Mouse (Mus musculus) MEL (cell line): Measurements from ENCODE around the gene Nxph4.

ENCODE experiments used
- CTCF ChIP-seq, 3 experiments: IDR thresholded peaks in 2 of 3; conservative IDR thresholded peaks in 1 of 3; 2 replicates each; pipeline ENCODE4 v1.5.1; 2011 to 2012; ENCODE audit warnings: low read length in 3 of 3, low read depth in 2 of 3, mild to moderate bottlenecking in 2 of 3, improper control_type of control experiment in 1 of 3, inconsistent platforms in 1 of 3, mixed read lengths in 1 of 3, moderate library complexity in 1 of 3; ENCODE audit not compliant: control insufficient read depth in 1 of 3, insufficient read depth in 1 of 3, poor library complexity in 1 of 3, severe bottlenecking in 1 of 3
- KAT2A ChIP-seq: conservative IDR thresholded peaks from 2 replicates; pipeline ENCODE4 v1.6.1; 2012; ENCODE audit warnings: low read depth, low read length, improper control_type of control experiment, inconsistent platforms
- POLR2A ChIP-seq, 2 experiments: IDR thresholded peaks; 2 replicates each; pipeline ENCODE4 v1.6.1; 2011 to 2012; ENCODE audit warnings: low read length in 2 of 2, mild to moderate bottlenecking in 2 of 2, control low read depth in 1 of 2, improper control_type of control experiment in 1 of 2, low read depth in 1 of 2, moderate library complexity in 1 of 2; ENCODE audit not compliant: control insufficient read depth in 1 of 2, insufficient read depth in 1 of 2, poor library complexity in 1 of 2
- POLR2AphosphoS5 ChIP-seq: IDR thresholded peaks from 2 replicates; pipeline ENCODE4 v1.6.1; 2012; ENCODE audit warnings: low read depth, borderline replicate concordance, mild to moderate bottlenecking, inconsistent platforms, low read length, moderate library complexity, mixed read lengths
- SMC3 ChIP-seq: IDR thresholded peaks from 2 replicates; pipeline ENCODE4 v1.6.1; 2011; ENCODE audit warnings: low read depth, low read length, improper control_type of control experiment
- USF1 ChIP-seq: IDR thresholded peaks from 2 replicates; pipeline ENCODE4 v1.6.1; 2014; ENCODE audit warnings: low read depth, mild to moderate bottlenecking, inconsistent platforms, low read length, improper control_type of control experiment, moderate library complexity
- ZC3H11A ChIP-seq: IDR thresholded peaks from 2 replicates; pipeline ENCODE4 v1.6.1; 2012; ENCODE audit warnings: low read depth, mild to moderate bottlenecking, inconsistent platforms, low read length, improper control_type of control experiment
- ZKSCAN1 ChIP-seq: IDR thresholded peaks from 2 replicates; pipeline ENCODE4 v1.6.1; 2012; ENCODE audit warnings: low read depth, mild to moderate bottlenecking, inconsistent platforms, low read length, improper control_type of control experiment, moderate library complexity

DNA sequence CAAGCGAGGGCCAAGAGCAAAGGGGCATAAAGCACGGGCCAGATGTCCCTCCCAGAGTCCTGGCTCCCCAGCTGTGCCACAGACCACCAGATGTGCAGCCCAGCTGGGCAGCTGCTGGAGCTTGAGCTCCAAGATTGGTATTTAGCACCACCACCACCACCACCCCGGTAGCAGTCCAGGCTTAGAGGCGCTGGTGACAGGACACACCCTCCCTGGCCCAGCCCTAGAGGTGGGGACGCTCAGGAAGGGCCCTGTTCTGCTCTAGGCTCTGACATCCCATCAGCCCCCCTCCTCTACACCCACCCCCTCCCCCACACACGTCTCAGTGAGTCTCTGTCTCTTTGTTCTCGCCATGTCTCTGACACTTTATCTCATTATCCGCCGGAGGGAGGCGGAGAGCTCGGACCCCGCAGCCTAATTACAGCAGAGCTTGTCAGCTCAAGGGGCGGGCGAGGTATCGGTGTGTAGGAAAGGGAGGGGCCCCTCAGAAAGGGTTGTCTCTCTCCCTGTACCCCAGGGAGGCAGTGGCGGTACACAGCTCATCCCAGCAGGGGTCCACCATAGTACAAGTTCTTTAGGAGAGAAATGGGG is 20.8 kb downstream of the Nxph4 start:
- TF ChIP-seq POLR2A (IDR thresholded peaks at IDR 0.05; ENCODE audit: control insufficient read depth in 1 of 2, insufficient read depth in 1 of 2, low read depth in 1 of 2, low read length in 2 of 2, poor library complexity in 1 of 2) (peak in 1 of 2 experiments; percentile 23; a peak in 1 of 4 replicates), CTCF (IDR thresholded peaks at IDR 0.05 in 2 of 3, conservative IDR thresholded peaks at IDR 0.05 in 1 of 3; ENCODE audit: control insufficient read depth in 1 of 3, insufficient read depth in 1 of 3, low read depth in 2 of 3, low read length in 3 of 3, poor library complexity in 1 of 3, severe bottlenecking in 1 of 3) (peak in 1 of 3 experiments; percentile 9; a peak in 1 of 6 replicates), KAT2A (no peak), POLR2AphosphoS5 (no peak), USF1 (0 out of 2 replicates have a peak, but pooled peaks have one; percentile 27), SMC3 (no peak), ZKSCAN1 (no peak; the same call in 1 of the 2 replicates), ZC3H11A (0 out of 2 replicates have a peak, but pooled peaks have one; percentile 17)
